Mouse (Mus musculus): Measurements from ENCODE around the gene H1f0.

H1f0 gene

GRCm38 (mm10) chr15:79037913-79038328, 9.7 kb downstream of the H1f0 start:
- no peak for DNase-seq (ENCODE audit: extremely low spot score, low read depth, low spot score)

GRCm38 (mm10) chr15:79038331-79038730, 10.1 kb downstream of the H1f0 start:
- no peak for DNase-seq (ENCODE audit: extremely low spot score, low read depth, low spot score)

- no peak for DNase-seq (ENCODE audit: extremely low spot score, low read depth, low spot score)
Observed at GRCm38 (mm10) chr15:79038853-79039252, 10.6 kb downstream of the H1f0 start.

- DNase-seq (ENCODE audit: extremely low spot score, low read depth, low spot score): no peak
Observed at GRCm38 (mm10) chr15:79040501-79041416, 12.5 kb downstream of the H1f0 start.

DNA sequence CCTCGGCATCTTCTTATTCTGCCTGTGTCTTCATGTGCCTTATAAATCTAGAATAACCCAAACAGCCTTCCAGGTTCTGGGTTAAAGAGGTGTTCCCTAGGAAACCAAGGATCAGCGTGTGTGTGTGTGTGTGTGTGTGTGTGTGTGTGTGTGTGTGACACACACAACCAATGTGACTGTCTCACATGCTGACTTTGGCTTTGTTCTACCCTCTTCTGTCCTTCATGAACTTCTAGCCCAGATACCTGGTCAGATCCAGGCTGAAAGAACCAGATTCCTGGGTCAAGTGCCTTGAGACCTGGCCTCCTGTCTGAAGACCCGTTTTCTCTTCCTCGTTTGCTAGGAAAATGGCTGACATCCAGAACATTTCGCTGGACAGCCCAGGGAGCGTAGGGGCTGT, 13.3 kb downstream of the H1f0 start, which contains the start of gene Galr3:
Galr3 (plus strand) TSS at position 301 of the 400 bp plus-strand sequence.
- no peak for DNase-seq (ENCODE audit: extremely low spot score, low read depth, low spot score)

DNA sequence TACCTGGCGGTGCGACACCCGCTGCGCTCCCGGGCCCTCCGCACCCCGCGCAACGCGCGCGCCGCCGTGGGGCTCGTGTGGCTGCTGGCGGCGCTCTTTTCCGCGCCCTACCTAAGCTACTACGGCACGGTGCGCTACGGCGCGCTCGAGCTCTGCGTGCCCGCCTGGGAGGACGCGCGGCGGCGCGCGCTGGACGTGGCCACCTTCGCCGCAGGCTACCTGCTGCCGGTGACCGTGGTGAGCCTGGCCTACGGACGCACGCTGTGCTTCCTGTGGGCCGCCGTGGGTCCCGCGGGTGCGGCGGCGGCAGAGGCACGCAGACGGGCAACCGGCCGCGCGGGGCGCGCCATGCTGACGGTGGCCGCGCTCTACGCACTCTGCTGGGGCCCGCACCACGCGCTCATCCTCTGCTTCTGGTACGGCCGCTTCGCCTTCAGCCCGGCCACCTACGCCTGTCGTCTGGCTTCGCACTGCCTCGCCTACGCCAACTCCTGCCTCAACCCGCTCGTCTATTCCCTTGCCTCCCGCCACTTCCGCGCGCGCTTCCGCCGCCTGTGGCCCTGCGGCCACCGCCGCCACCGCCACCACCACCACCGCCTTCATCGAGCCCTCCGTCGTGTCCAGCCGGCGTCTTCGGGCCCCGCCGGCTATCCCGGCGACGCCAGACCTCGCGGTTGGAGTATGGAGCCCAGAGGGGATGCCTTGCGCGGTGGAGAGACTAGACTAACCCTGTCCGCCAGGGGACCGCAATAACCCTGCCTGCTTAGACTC, 14.7 kb downstream of the H1f0 start:
- no peak for DNase-seq (ENCODE audit: extremely low spot score, low read depth, low spot score)

DNA sequence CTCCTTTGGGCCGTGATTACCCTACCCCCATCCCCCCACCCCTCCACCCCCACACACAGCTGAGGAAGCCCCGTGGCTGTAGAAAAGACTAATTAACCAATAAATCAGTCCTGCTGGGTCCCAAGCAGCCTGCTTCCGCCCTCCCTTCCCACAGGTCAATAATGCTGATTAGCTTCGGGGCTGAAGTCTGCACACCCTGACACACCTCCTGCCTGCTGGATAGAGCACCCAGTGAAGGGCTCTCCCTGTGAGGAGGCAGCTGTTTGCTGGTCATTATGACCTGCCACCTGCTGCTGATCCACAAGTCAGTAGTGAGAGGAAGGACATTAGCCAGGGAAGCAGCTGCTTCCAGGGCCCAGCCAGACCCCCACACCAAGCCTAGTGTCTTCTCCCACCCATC, 16.6 kb downstream of the H1f0 start:
- DNase-seq (ENCODE audit: extremely low spot score, low read depth, low spot score): no peak

- DNase-seq (ENCODE audit: extremely low spot score, low read depth, low spot score): no peak
Observed at GRCm38 (mm10) chr15:79048186-79048585, 19.9 kb downstream of the H1f0 start.

GRCm38 (mm10) chr15:79050160-79050845, 22.1 kb downstream of the H1f0 start:
- no peak for DNase-seq (ENCODE audit: extremely low spot score, low read depth, low spot score)

DNA sequence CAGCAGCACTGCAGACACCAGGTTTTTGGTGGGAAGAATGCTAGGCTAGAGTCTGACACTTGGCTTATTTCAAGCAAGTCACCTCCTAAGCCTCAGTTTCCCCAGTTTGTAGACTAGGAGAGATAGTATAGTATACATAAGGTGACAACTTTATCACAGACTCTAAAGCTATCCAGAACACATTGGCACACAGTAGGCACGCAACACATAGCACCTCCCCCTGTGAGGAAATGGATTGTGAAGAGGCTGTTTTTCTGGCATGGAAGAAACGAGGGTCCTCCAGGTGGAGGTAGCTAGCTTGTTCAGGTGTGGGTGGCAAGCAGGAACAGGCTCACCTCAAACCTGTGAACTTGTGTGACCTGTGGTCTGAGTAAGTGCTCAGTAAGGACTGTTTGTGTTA, 22.7 kb downstream of the H1f0 start:
- no peak for DNase-seq (ENCODE audit: extremely low spot score, low read depth, low spot score)

GRCm38 (mm10) chr15:79051461-79052360, 23.5 kb downstream of the H1f0 start:
- DNase-seq (ENCODE audit: extremely low spot score, low read depth, low spot score): no peak

DNA sequence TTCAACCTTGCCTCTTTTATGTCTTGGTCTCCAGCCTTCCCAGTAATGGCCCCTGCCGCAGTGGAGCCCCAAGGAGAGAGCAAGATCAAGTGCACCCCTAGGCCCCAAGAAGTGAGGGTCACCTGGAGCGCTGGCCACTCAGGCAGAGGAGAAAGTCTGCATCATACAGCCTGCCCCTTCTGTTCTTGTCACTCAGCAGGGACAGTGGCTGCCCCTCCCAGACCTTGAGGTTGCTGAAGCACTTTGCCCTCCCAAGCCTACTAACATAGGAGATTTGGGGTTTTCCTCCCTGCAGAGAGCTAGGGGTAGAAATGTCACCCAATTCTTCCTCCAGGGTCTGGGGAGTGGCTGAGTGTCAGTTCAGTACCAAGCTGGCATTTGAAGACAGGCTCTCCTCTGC, 24.1 kb downstream of the H1f0 start:
- DNase-seq (ENCODE audit: extremely low spot score, low read depth, low spot score): no peak

- DNase-seq (ENCODE audit: extremely low spot score, low read depth, low spot score): no peak
Observed at GRCm38 (mm10) chr15:79056601-79057000, 28.4 kb downstream of the H1f0 start.

DNA sequence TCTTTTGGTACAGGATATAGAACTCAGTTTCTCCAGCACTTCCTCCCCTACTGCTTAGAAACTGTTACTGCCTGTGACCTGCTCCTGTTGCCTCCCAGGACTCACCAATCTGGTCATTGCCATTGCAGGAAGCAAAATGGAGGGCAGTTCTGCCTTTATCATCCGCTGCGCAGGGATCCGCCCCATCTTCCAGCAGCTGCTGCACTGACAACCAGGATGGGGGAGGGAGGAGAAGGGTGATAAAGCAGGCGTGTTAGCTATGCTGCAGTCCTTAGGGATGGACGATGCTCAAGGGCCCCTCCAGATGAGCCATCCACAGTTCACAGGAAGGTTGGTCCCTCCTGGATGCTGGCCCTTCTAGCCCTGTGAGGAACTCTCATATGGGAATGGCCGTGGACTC, 29.6 kb downstream of the H1f0 start:
- no peak for DNase-seq (ENCODE audit: extremely low spot score, low read depth, low spot score)

DNA sequence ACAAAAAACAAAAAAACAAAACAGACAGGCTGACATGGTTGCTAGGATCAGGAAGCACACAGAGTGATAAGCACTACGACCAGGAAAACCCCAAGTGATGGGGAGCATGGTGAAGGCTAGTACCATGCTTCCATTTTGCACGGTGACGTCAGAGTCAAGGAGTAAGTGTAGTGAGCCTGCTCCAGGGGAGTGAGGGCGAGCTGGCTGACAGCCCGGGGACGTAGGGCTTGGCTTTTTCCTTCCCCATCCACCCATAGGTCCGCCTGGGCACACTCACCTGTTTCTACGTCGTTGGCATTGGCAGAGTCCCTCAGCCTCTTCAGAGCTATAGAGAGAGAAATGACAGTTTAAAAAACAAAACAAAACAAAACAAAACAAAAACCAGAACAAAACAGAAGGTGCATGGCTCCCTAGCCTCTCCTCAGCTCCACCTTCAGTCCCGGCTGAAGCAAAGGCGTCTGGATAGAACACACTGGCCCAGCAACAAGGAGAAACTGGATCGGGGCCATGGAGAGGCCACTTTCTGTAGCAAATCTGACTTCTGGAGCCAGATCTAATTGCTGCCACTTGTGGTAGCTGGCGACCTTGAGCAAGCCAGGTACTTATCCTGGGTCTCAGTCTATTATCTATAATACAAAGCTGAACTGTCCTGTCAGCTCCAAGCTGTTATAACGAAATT, 32.8 kb downstream of the H1f0 start:
- no peak for DNase-seq (ENCODE audit: extremely low spot score, low read depth, low spot score)

DNA sequence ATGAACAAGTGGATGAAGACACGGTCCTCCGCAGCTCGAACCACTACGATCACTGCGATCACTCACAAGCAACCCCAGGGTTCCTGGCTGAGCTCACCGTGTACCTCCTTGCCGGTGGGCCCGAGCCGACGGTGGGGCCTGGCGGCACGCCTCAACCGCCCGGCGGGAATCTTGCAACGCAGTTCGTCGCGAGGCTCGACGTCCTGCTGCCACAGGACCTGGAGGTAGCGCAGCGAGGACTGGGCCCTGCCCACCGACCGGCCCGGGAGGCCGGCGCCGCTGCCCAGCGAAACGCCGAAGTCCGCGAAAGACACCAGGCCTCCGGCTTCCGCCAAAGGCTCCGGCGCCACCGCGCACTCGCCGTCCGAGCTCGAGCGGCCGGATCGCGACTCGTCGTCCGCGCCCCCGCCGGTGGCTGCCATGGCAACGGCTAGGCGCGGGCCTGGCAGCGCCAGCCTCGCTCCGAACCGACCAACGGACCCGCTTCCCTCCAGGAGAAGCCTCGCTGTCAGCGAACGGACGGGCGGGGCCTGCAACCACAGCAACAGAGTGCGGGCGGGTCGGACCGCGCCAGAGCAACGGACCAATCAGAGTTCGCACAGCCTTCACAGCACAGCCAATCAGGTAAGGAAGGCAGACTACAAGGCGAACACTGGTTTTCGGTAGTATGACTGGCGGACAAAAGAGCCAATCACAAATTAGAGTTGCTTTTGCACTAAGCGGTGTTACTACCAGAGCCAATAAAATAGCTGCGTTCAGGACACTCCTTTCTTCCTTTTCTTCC, 34.3 kb downstream of the H1f0 start, which contains the start of gene Ankrd54:
Ankrd54 (minus strand) TSS at position 518 of the 784 bp plus-strand sequence.
- peak; percentile 100 for DNase-seq (ENCODE audit: extremely low spot score, low read depth, low spot score)

DNA sequence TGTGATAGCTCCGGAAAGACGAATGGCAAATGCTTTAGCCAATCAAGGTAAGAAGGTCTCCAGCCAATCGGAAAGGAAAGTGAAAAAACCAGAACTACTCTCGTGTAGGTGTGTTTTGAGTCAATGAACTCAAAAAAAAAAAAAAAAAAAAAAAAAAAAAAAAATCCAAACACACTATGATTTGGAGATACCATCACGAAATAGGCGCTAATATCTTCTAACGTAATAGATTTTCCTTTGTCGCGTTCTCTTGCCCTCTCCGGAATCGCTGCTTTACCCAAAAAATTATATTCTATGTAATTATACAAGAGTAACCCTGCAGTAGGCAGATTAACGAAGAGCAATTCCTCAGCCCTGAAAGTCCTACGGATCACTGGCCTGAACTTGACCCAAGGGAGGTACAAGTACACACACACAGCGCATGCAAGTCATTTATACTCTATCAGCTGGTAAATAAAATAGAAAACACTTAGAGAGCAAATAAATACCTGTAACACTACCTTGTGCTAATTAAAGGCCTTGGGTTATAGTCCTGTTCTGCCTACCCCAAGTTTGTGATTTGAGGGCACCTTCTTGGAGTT, 35.0 kb downstream of the H1f0 start:
- no peak for DNase-seq (ENCODE audit: extremely low spot score, low read depth, low spot score)

- no peak for DNase-seq (ENCODE audit: extremely low spot score, low read depth, low spot score)
Observed at GRCm38 (mm10) chr15:79065086-79065770, 37.0 kb downstream of the H1f0 start.
